Mouse (Mus musculus) spleen, adult 2 months (tissue): ENCODE data around the gene Ube2d1.

Experiments used
- CTCF ChIP-seq: fragments of 200-500 bp; IDR thresholded peaks from 2 replicates; pipeline ENCODE4 v1.5.1; 2011; ENCODE audit warnings: mild to moderate bottlenecking, inconsistent platforms; ENCODE audit not compliant: insufficient read depth, insufficient read length, insufficient replicate concordance; ENCODE audit errors: extremely low read depth
- POLR2A ChIP-seq: fragments of 200-500 bp; IDR thresholded peaks from 2 replicates; pipeline ENCODE4 v1.6.1; 2011; ENCODE audit warnings: low read depth, low read length, inconsistent platforms

DNA sequence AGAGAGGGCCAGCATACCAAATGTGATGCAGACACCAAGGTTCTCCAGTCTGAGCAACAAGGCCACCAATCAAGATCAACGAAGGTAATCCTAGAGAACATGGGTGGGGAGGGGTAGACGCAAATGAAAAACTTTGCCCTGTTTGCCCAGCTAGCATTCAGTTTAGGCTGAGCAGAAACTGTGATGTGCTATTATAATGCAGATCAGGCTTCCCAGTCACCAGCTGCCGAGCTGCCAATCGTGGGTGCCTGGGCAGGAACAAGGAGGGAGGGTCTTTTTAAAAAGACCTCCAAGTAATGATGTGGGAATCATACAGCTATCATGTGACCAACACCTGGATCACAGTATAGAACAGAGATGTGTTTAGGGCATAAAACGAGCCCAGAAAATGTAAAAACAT lies 62.0 kb downstream of the Ube2d1 start:
- no peak for TF ChIP-seq POLR2A
- no peak for TF ChIP-seq CTCF
